Mouse (Mus musculus): ENCODE measurements around the gene Slamf6. TPM values are rescaled to one million over a fixed set of nuclear protein-coding genes. Genes with fewer than 3 reads are reported as not detected.

Gene Slamf6
- polyA plus RNA-seq, 1 experiment from 2014 or later = 0.36 TPM

DNA sequence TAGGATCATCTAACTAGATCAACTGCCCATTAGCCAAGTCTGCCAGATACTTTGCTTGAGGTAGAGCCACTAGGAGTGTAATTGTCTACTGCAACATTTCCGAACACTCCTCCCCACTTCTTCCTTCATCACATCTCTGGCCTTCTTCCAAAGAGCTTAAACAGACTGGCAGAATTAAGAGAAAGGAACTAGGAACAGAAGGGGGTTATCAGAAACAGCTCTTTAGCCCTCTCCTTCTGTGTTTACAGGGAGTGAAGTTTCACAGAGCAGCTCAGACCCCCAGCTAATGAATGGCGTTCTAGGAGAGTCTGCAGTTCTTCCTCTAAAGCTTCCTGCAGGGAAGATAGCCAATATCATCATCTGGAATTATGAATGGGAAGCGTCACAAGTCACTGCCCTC lies 16.5 kb downstream of the Slamf6 start:
- ATAC-seq (replicated peaks; ENCODE audit: low FRiP score, low read depth) = no peak
- no peak for TF ChIP-seq CTCF (IDR thresholded peaks at IDR 0.05; ENCODE audit: low read depth)
- Histone ChIP-seq H3K27ac (no peak overlapping the region), H3K9ac (ENCODE audit: low read depth, low read length) (no peak overlapping the region), H3K4me2 (ENCODE audit: low read length) (no peak overlapping the region), H3K4me3 (replicated peaks; ENCODE audit: low read depth, low read length) (no peak overlapping the region), H3K36me3 (ENCODE audit: insufficient read depth, low read length) (no peaks in the 10 kb centered on the region), H3K4me1 (replicated peaks; ENCODE audit: insufficient read depth, low read length) (no peaks in the 10 kb centered on the region), H3K9me3 (replicated peaks; ENCODE audit: low read length) (no peaks in the 10 kb centered on the region), H3K27me3 (ENCODE audit: insufficient read depth, low read length) (no peaks in the 10 kb centered on the region)
- no peak for DNase-seq (ENCODE audit: low spot score)
- WGBS = 54% methylated on average over 3 of the region's 3 CpGs

DNA sequence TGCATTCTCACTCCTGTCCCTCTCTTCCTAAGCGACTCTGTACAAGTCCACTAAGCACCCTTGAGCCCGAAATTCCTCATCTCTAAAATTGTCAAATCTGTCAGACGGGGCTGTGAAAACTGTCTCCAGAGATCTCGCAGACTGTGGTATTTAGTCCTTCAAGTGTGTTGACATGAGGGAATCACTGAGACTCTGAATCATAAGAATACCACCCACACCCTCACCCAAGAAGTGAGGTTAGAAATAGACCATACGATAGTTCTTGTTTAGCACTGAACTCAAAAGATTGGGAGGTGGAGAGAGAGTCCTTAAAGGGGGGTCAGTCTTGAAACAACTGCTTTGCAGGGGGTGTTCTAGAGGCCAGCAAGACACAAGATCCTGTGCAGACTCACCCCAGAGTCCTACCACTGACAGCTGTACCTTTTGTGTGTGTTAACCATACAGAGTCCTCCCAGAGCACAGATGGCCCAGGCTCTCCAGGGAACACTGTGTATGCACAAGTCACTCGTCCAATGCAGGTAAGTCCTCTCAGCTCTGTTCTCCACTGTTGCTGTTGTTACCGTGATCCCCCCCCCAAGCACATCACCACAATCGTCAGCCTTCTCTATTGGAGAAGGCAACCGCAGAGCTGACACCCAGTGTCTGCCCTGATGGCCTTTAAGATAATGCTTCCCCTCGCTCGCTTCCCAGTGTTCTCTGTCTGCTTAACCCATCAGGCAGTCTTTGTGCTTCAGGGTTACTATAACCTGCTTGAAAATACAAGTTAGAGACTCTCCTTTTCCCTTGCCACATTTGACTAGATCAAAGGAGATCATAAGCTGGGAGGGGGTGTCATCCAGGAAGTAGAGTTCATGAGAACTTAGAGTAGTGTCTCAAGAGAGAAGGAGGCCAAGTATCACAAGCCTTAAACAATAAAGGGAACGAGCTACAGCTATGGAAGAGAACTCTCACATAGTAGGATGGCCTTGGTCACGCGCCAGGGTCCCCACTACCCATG lies 21.9 kb downstream of the Slamf6 start:
- 81% methylated on average over 14 of the region's 14 CpGs for WGBS
- Histone ChIP-seq H3K4me1 (replicated peaks; ENCODE audit: insufficient read depth, low read length) (no peaks in the 10 kb centered on the region), H3K9me3 (replicated peaks; ENCODE audit: low read length) (no peaks in the 10 kb centered on the region), H3K27me3 (ENCODE audit: insufficient read depth, low read length) (no peaks in the 10 kb centered on the region), H3K9ac (ENCODE audit: low read depth, low read length) (no peak overlapping the region), H3K4me2 (ENCODE audit: low read length) (no peak overlapping the region), H3K36me3 (ENCODE audit: insufficient read depth, low read length) (no peaks in the 10 kb centered on the region), H3K4me3 (replicated peaks; ENCODE audit: low read depth, low read length) (no peak overlapping the region), H3K27ac (no peak overlapping the region)
- no peak for DNase-seq (ENCODE audit: low spot score)
- no peak for TF ChIP-seq CTCF (IDR thresholded peaks at IDR 0.05; ENCODE audit: low read depth)
- no peak for ATAC-seq (replicated peaks; ENCODE audit: low FRiP score, low read depth)

DNA sequence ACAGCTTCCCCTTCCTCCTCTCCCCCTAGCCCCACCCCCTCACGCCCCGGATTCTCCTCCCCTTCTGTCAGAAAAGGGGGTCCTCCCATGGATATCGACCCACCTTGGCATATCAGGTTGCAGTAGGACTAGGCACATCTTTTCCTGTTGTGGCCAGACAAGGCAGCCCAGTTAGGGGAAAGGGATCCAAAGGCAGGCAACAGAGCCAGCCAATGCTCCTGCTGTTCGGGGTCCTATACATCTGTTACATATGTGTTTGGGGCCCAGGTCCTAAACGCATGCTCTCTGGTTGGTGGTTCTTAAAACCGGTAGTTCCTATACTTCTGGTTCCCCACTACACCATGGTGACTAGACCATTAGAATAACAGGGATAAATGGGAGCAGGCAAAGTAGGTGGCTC lies 23.3 kb downstream of the Slamf6 start:
- Histone ChIP-seq H3K27me3 (ENCODE audit: insufficient read depth, low read length) (no peaks in the 10 kb centered on the region), H3K36me3 (ENCODE audit: insufficient read depth, low read length) (no peaks in the 10 kb centered on the region), H3K9me3 (replicated peaks; ENCODE audit: low read length) (no peaks in the 10 kb centered on the region), H3K4me1 (replicated peaks; ENCODE audit: insufficient read depth, low read length) (no peaks in the 10 kb centered on the region), H3K27ac (no peak overlapping the region), H3K9ac (ENCODE audit: low read depth, low read length) (no peak overlapping the region), H3K4me2 (ENCODE audit: low read length) (no peak overlapping the region), H3K4me3 (replicated peaks; ENCODE audit: low read depth, low read length) (no peak overlapping the region)
- no peak for TF ChIP-seq CTCF (IDR thresholded peaks at IDR 0.05; ENCODE audit: low read depth)
- WGBS = 80% methylated on average over 6 of the region's 6 CpGs
- no peak for ATAC-seq (replicated peaks; ENCODE audit: low FRiP score, low read depth)
- DNase-seq (ENCODE audit: low spot score) = no peak

DNA sequence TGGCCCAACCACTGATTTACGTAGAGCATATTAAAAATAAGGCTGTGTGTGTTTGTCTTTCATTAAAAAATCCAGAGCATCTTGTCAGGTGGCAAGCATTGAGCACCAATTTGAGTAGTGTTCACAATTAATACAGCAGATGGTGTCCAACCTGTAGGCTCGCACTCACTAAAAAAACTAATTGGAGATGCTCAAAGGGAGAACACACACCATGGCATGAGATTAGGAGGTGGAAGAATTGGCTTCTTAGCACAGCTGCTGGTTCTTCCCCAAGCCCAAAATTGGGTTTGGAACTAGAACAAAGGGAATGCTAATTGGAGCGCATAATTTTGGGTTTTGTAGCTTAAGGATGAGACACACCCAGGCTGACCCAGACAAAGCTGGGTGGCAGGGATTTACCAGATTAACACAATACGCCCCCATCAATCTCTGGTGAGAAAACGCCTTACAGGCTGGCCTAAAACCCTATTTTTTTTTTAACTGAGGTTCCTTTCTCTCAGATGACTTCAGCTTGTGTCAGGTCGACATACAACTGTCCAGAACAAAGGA lies 29.2 kb downstream of the Slamf6 start:
- WGBS = 75% methylated on average over 6 of the region's 6 CpGs
- Histone ChIP-seq H3K36me3 (ENCODE audit: insufficient read depth, low read length) (no peaks in the 10 kb centered on the region), H3K27me3 (ENCODE audit: insufficient read depth, low read length) (no peaks in the 10 kb centered on the region), H3K4me3 (replicated peaks; ENCODE audit: low read depth, low read length) (no peak overlapping the region), H3K9ac (ENCODE audit: low read depth, low read length) (no peak overlapping the region), H3K9me3 (replicated peaks; ENCODE audit: low read length) (no peaks in the 10 kb centered on the region), H3K4me1 (replicated peaks; ENCODE audit: insufficient read depth, low read length) (no peaks in the 10 kb centered on the region), H3K4me2 (ENCODE audit: low read length) (no peak overlapping the region), H3K27ac (no peak overlapping the region)
- TF ChIP-seq CTCF (IDR thresholded peaks at IDR 0.05; ENCODE audit: low read depth) = no peak
- no peak for ATAC-seq (replicated peaks; ENCODE audit: low FRiP score, low read depth)
- no peak for DNase-seq (ENCODE audit: low spot score)

DNA sequence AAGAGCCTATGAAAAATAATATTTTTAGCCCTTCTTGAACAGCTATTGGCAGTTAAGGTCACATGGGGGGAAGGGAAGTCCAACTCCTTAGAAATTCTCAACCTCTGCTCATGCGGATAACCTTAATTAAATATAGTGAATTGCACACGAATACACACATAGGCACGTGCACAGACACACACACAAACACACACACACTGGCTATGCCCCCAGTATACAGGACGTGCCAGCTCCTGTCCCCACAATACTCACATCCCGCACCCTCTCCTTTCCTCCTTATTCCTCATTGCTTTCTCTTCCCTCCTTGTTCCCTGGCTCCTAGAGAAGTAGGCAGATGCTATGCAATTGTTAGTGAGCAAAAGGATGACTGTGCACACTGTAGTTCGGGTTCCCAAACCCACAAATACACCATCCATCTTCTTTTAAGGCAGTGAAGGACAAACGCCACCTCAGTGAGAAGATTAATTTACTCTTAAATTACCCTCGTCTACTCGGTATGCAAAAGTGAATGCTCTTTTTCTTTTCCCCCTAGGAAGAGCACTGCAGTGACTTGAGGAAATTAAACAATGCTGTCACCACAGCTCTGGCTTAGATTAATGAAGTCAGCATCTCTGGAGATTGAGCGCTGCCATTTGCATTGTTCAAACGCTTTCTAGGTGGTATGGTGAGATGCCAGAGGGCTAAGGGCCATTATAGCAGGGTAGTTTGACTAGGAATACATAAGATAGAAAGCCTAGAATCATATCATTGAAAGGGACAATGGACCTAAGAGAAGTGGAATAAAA lies 31.0 kb downstream of the Slamf6 start:
- DNase-seq (ENCODE audit: low spot score) = no peak
- no peak overlapping the region for H3K4me3 ChIP-seq (replicated peaks; ENCODE audit: low read depth, low read length)
- H3K4me1 ChIP-seq (replicated peaks; ENCODE audit: insufficient read depth, low read length) = no peaks in the 10 kb centered on the region
- no peaks in the 10 kb centered on the region for H3K36me3 ChIP-seq (ENCODE audit: insufficient read depth, low read length)
- no peak for TF ChIP-seq CTCF (IDR thresholded peaks at IDR 0.05; ENCODE audit: low read depth)
- no peaks in the 10 kb centered on the region for H3K9me3 ChIP-seq (replicated peaks; ENCODE audit: low read length)
- no peak overlapping the region for H3K27ac ChIP-seq
- H3K4me2 ChIP-seq (ENCODE audit: low read length) = no peak overlapping the region
- ATAC-seq (replicated peaks; ENCODE audit: low FRiP score, low read depth) = no peak
- no peak overlapping the region for H3K9ac ChIP-seq (ENCODE audit: low read depth, low read length)
- H3K27me3 ChIP-seq (ENCODE audit: insufficient read depth, low read length) = no peaks in the 10 kb centered on the region
- 67% methylated on average over 11 of the region's 11 CpGs for WGBS

DNA sequence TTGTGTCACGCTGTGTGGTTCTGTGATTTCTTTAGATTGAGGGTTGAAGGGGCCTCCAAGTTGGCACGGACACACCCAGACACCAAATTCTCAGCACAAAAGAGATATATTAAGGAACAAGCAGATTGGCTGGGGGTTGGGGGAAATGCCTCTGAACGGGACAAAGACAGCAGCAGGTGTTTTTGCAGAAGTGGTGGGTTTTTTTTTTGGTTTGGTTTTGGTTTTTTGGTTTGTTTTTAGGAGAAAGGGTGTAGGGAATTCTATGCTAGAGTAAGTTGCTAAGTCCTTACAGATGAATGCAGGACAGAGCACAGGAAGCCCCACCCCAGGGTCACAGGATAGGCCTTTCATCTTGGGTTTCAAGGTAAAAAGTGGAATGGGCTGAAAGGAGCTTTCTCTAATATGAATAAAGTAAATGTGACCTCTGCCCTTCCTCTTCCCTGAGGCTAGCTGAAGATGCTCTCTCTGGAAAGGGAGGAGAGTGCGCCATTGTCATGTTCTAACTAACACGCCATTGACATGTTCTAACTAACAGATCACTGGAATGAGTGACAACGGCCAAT lies 31.7 kb downstream of the Slamf6 start:
- Histone ChIP-seq H3K27ac (no peak overlapping the region), H3K9ac (ENCODE audit: low read depth, low read length) (no peak overlapping the region), H3K4me2 (ENCODE audit: low read length) (no peak overlapping the region), H3K36me3 (ENCODE audit: insufficient read depth, low read length) (no peaks in the 10 kb centered on the region), H3K9me3 (replicated peaks; ENCODE audit: low read length) (no peaks in the 10 kb centered on the region), H3K4me3 (replicated peaks; ENCODE audit: low read depth, low read length) (no peak overlapping the region), H3K27me3 (ENCODE audit: insufficient read depth, low read length) (no peaks in the 10 kb centered on the region), H3K4me1 (replicated peaks; ENCODE audit: insufficient read depth, low read length) (no peaks in the 10 kb centered on the region)
- 86% methylated on average over 6 of the region's 6 CpGs for WGBS
- DNase-seq (ENCODE audit: low spot score) (no peak), ATAC-seq (replicated peaks; ENCODE audit: low FRiP score, low read depth) (no peak)
- no peak for TF ChIP-seq CTCF (IDR thresholded peaks at IDR 0.05; ENCODE audit: low read depth)
